Mouse (Mus musculus) forelimb bud, embryonic 11.5 days (tissue): ENCODE results near the gene Hao2.

Source experiments
- DNase-seq: peaks from one replicate; pipeline ENCODE4 v3.0.0-alpha.2; 2012; ENCODE audit warnings: low read depth, low spot score

Hao2 gene

GRCm38 (mm10) chr3:98893057-98893772 is at the start of gene Hao2:
TSS of gene Hao2 (minus strand) at chr3:98893239.
- no peak for DNase-seq

GRCm38 (mm10) chr3:98941601-98942000 is 48.6 kb upstream of the Hao2 start:
- no peak for DNase-seq

- peak; percentile 50 for DNase-seq
Measured at GRCm38 (mm10) chr3:98941066-98941551, 48.1 kb upstream of the Hao2 start.

- DNase-seq, result no peak
Measured at GRCm38 (mm10) chr3:98940225-98940624, 47.2 kb upstream of the Hao2 start.

GRCm38 (mm10) chr3:98936446-98936845 is 43.4 kb upstream of the Hao2 start:
- DNase-seq, result no peak

- DNase-seq, result no peak
Measured at GRCm38 (mm10) chr3:98934601-98935000, 41.6 kb upstream of the Hao2 start.

GRCm38 (mm10) chr3:98934041-98934440 is 41.0 kb upstream of the Hao2 start:
- no peak for DNase-seq

- no peak for DNase-seq
Measured at GRCm38 (mm10) chr3:98932421-98932820, 39.4 kb upstream of the Hao2 start.

GRCm38 (mm10) chr3:98931836-98932235 is 38.8 kb upstream of the Hao2 start:
- DNase-seq, result no peak

GRCm38 (mm10) chr3:98920417-98920816 is 27.4 kb upstream of the Hao2 start:
- DNase-seq, result no peak

GRCm38 (mm10) chr3:98917260-98917659 is 24.2 kb upstream of the Hao2 start:
- no peak for DNase-seq

GRCm38 (mm10) chr3:98916856-98917255 is 23.8 kb upstream of the Hao2 start:
- no peak for DNase-seq

GRCm38 (mm10) chr3:98915659-98916058 is 22.6 kb upstream of the Hao2 start:
- DNase-seq, result peak; percentile 64

- DNase-seq, result no peak
Measured at GRCm38 (mm10) chr3:98913591-98913990, 20.6 kb upstream of the Hao2 start.

- no peak for DNase-seq
Measured at GRCm38 (mm10) chr3:98897606-98898005, 4.6 kb upstream of the Hao2 start.

- peak; percentile 79 for DNase-seq
Measured at GRCm38 (mm10) chr3:98895071-98895601, 2.1 kb upstream of the Hao2 start.

GRCm38 (mm10) chr3:98890430-98890829 is 2.6 kb downstream of the Hao2 start:
- no peak for DNase-seq

GRCm38 (mm10) chr3:98888206-98888605 is 4.8 kb downstream of the Hao2 start:
- no peak for DNase-seq

GRCm38 (mm10) chr3:98880831-98881230 is 12.2 kb downstream of the Hao2 start:
- no peak for DNase-seq

GRCm38 (mm10) chr3:98880216-98880615 is 12.8 kb downstream of the Hao2 start:
- DNase-seq, result no peak

GRCm38 (mm10) chr3:98868219-98868618 is 24.8 kb downstream of the Hao2 start:
- no peak for DNase-seq

- DNase-seq, result no peak
Measured at GRCm38 (mm10) chr3:98862800-98863199, 30.2 kb downstream of the Hao2 start.

GRCm38 (mm10) chr3:98859576-98859975 is 33.5 kb downstream of the Hao2 start, which contains the start of gene Hsd3b1:
TSS of gene Hsd3b1 (minus strand) at chr3:98859794.
- no peak for DNase-seq
